Comparison of ENCODE assay signal across 35 mouse cellular contexts in the genomic region with DNA sequence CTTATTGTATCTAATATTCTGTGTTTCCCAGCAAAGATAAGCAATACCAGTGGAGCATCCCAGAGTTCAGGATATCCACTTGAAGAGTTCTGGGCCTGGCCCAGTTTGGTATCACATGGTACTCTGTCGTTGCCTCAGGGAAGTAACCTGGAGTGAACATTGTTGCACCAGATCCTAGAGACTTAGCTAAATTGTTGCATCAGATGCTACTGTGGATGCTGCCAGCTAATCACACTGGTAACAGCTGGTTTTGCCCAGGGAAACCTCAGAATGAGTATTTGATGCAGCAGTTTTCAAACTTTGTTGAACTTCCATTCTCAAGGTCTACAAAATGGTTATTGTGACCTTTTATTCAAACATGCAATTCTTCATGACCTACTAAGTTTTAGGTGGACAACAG.
"Had no signal": no experiment of that assay in that cellular context is flagged by ENCODE, and none has a peak within 500 bp of the region (broad histone marks: within the 10 kb centered on the region; RNA-seq: fewer than 3 reads in every experiment).

No protein-coding gene starts in this region.

- H3K9me3 ChIP-seq: heart, embryonic 10.5 days; heart, embryonic 12.5 days; heart, embryonic 13.5 days; heart, embryonic 15.5 days; hindbrain, embryonic 10.5 days; hindbrain, embryonic 12.5 days; hindbrain, embryonic 13.5 days; hindbrain, embryonic 15.5 days; intestine, embryonic 15.5 days; kidney, embryonic 15.5 days had no signal

- H3K36me3 ChIP-seq: heart, embryonic 10.5 days; heart, embryonic 12.5 days; heart, embryonic 13.5 days; heart, embryonic 15.5 days; hindbrain, embryonic 10.5 days; hindbrain, embryonic 12.5 days; hindbrain, embryonic 13.5 days; hindbrain, embryonic 15.5 days; intestine, embryonic 15.5 days; kidney, embryonic 15.5 days had no signal

- ATAC-seq: hindbrain, postnatal 0 days; inflammation-experienced regulatory T-cells, adult 6 months; intestine, embryonic 15.5 days; intestine, embryonic 16.5 days; intestine, postnatal 0 days had no signal

- H3K27ac ChIP-seq: heart, embryonic 10.5 days; heart, embryonic 13.5 days; heart, embryonic 15.5 days; hindbrain, embryonic 10.5 days; hindbrain, embryonic 12.5 days; hindbrain, embryonic 13.5 days; hindbrain, embryonic 14.5 days; hindbrain, embryonic 15.5 days; hindbrain, postnatal 0 days; intestine, embryonic 15.5 days; kidney, embryonic 15.5 days; kidney, postnatal 0 days; layer of hippocampus, adult 2 months; left cerebral cortex, adult 2 months had no signal

- H3K4me3 ChIP-seq: heart, embryonic 10.5 days; heart, embryonic 12.5 days; heart, embryonic 13.5 days; heart, embryonic 15.5 days; hindbrain, embryonic 10.5 days; hindbrain, embryonic 12.5 days; hindbrain, embryonic 13.5 days; hindbrain, embryonic 15.5 days; intestine, embryonic 15.5 days; kidney, embryonic 15.5 days; layer of hippocampus, adult 2 months; left cerebral cortex, adult 2 months had no signal

- H3K9ac ChIP-seq: heart, embryonic 12.5 days; heart, embryonic 13.5 days; heart, embryonic 15.5 days; hindbrain, embryonic 12.5 days; hindbrain, embryonic 13.5 days; hindbrain, embryonic 14.5 days; hindbrain, embryonic 15.5 days; intestine, embryonic 15.5 days; kidney, embryonic 15.5 days had no signal

- H3K27me3 ChIP-seq: heart, embryonic 12.5 days; heart, embryonic 13.5 days; heart, embryonic 15.5 days; hindbrain, embryonic 12.5 days; hindbrain, embryonic 13.5 days; hindbrain, embryonic 15.5 days; intestine, embryonic 15.5 days; kidney, embryonic 15.5 days had no signal

- H3K4me2 ChIP-seq: heart, embryonic 11.5 days; heart, embryonic 12.5 days; heart, embryonic 13.5 days; heart, embryonic 15.5 days; hindbrain, embryonic 12.5 days; hindbrain, embryonic 13.5 days; hindbrain, embryonic 14.5 days; hindbrain, embryonic 15.5 days; intestine, embryonic 15.5 days; kidney, embryonic 15.5 days had no signal

- H3K4me1 ChIP-seq: heart, embryonic 10.5 days; heart, embryonic 12.5 days; heart, embryonic 13.5 days; heart, embryonic 15.5 days; hindbrain, embryonic 10.5 days; hindbrain, embryonic 12.5 days; hindbrain, embryonic 13.5 days; hindbrain, embryonic 15.5 days; intestine, embryonic 15.5 days; kidney, embryonic 15.5 days had no signal

- DNase-seq: heart, postnatal 10 days; heart, postnatal 14 days; heart, postnatal 36 days; heart, postnatal 4 days; kidney, adult 11 months; kidney, adult 18-20 months; kidney, adult 2 months; kidney, adult 8-10 months; kidney, adult 9 months; kidney, postnatal 10 days; kidney, postnatal 14 days; kidney, postnatal 25 days; kidney, postnatal 36 days; kidney, postnatal 4 days; layer of hippocampus, adult 9-11 months; layer of hippocampus, postnatal 36 days had no signal
